ENCODE assay signal across 10 mouse cellular contexts in the genomic region with DNA sequence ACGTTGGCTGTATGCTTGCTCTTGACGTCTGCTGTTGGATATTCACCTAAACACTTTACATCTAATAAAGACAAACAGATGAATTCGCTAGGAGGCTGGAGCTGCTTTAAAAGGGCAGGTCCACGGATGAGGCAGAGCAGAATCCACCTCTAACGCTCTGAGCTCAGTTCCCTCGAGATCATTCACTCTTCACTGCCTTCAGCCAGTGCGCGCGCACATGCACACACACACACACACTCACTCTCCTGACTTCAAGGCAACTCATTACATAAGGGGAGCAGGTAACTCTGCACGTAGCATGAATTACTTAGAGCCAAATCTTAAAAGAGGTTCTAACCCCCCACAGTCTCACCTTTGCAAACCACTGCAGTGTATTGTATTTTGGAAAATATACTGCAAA. TPM values are rescaled to one million over a fixed set of nuclear protein-coding genes. Genes with fewer than 3 reads are reported as not detected.
A peak's percentile ranks its signal among the peaks of the same experiment; 100 is the strongest.
DNase-seq lines count a peak whose midpoint lies in the region; ATAC-seq lines count a peak whose summit lies in the region.
"Had no signal": no experiment of that assay in that cellular context is flagged by ENCODE, and none has a peak within 500 bp of the region (broad histone marks: within the 10 kb centered on the region; RNA-seq: fewer than 3 reads in every experiment).

No protein-coding gene starts in this region.

- peak overlapping the region; percentile 98 for H3K4me3 ChIP-seq in hindbrain, embryonic 16.5 days (ENCODE audit: low read length)
- H3K4me3 ChIP-seq in heart, embryonic 10.5 days = no peak overlapping the region
- H3K4me3 ChIP-seq: limb, embryonic 15.5 days had no signal

- peak; percentile 43 for DNase-seq in left cerebral cortex, adult 11 months (ENCODE audit: low spot score)
- DNase-seq in left cerebral cortex, adult 8-10 months (ENCODE audit: low spot score in 2 of 2) = no peak
- peak; percentile 37 for DNase-seq in cerebellum, adult 11-12 months
- DNase-seq in right cerebral cortex, adult 2 months (ENCODE audit: low spot score in 2 of 2) = peak; percentile 47 to 54
- no peak for DNase-seq in kidney, postnatal 36 days
- DNase-seq in embryo, embryonic 10.5 days (ENCODE audit: low spot score) = no peak
- DNase-seq in heart, embryonic 10.5 days (ENCODE audit: low spot score) = no peak
- DNase-seq: gastrocnemius, postnatal 10 days had no signal

- no peak for ATAC-seq in hindbrain, embryonic 16.5 days

- H3K9me3 ChIP-seq in hindbrain, embryonic 16.5 days (ENCODE audit: control insufficient read depth, low read length) = no peaks in the 10 kb centered on the region
- no peaks in the 10 kb centered on the region for H3K9me3 ChIP-seq in heart, embryonic 10.5 days
- H3K9me3 ChIP-seq: limb, embryonic 15.5 days had no signal

- H3K4me2 ChIP-seq in hindbrain, embryonic 16.5 days (ENCODE audit: low read length) = peak overlapping the region; percentile 86
- H3K4me2 ChIP-seq: limb, embryonic 15.5 days had no signal

- H3K4me1 ChIP-seq in hindbrain, embryonic 16.5 days (ENCODE audit: control insufficient read depth, insufficient read depth, low read depth, low read length) = peaks cover 23% of the 10 kb centered on the region
- H3K4me1 ChIP-seq in heart, embryonic 10.5 days = peaks cover 8% of the 10 kb centered on the region

- no peaks in the 10 kb centered on the region for H3K27me3 ChIP-seq in hindbrain, embryonic 16.5 days (replicated peaks; ENCODE audit: control insufficient read depth, insufficient read depth, low read length)
- H3K27me3 ChIP-seq in heart, embryonic 10.5 days (ENCODE audit: insufficient read depth, poor library complexity, severe bottlenecking) = no peaks in the 10 kb centered on the region

- no peak overlapping the region for H3K27ac ChIP-seq in hindbrain, embryonic 16.5 days (ENCODE audit: low read depth, low read length)
- H3K27ac ChIP-seq in heart, embryonic 10.5 days = no peak overlapping the region
- H3K27ac ChIP-seq: limb, embryonic 15.5 days had no signal

- peak overlapping the region; percentile 53 for H3K9ac ChIP-seq in hindbrain, embryonic 16.5 days (ENCODE audit: low read depth, low read length)
- H3K9ac ChIP-seq: limb, embryonic 15.5 days had no signal

- 47% methylated on average over 10 of the region's 10 CpGs for WGBS in hindbrain, embryonic 16.5 days
- 53% methylated on average over 10 of the region's 10 CpGs for WGBS in heart, embryonic 10.5 days

- peaks cover 6% of the 10 kb centered on the region; the same call in 1 of the 2 replicates for H3K36me3 ChIP-seq in hindbrain, embryonic 16.5 days (ENCODE audit: control insufficient read depth, insufficient read depth, low read length)
- H3K36me3 ChIP-seq in heart, embryonic 10.5 days = 0 out of 2 replicates have a peak, but pooled peaks cover 2% of the 10 kb centered on the region

RNA-seq across cellular contexts. Expression of a gene that starts 1.4 kb away (rescaled TPM):
- 100 to 1,000 TPM; 194 to 219 (median 202) TPM for total RNA-seq in left cerebral cortex, adult 8-10 months (2022)
- polyA plus RNA-seq in hindbrain, embryonic 16.5 days (2015; fragmentation: Nextera tagmentation; extraction: Ambion mirVana) = 18.2 and 20.1 TPM in 2 replicates
- 0.45 and 0.62 TPM in 2 replicates for polyA plus RNA-seq in heart, embryonic 10.5 days (2016; fragmentation: Nextera tagmentation; extraction: Ambion mirVana)

RNA-seq across cellular contexts. Expression of a gene that starts 1.7 kb away (rescaled TPM):
- 10 to 100 TPM; 20.7 to 25.0 (median 23.7) TPM for total RNA-seq in left cerebral cortex, adult 8-10 months (2022)
- polyA plus RNA-seq in hindbrain, embryonic 16.5 days (2015; fragmentation: Nextera tagmentation; extraction: Ambion mirVana) = 21.5 and 23.9 TPM in 2 replicates
- 23.6 and 24.2 TPM in 2 replicates for polyA plus RNA-seq in heart, embryonic 10.5 days (2016; fragmentation: Nextera tagmentation; extraction: Ambion mirVana)

RNA-seq across cellular contexts. Expression of a gene that starts 24.8 kb away (rescaled TPM):
- 10 to 100 TPM; 27.2 to 29.6 (median 28.3) TPM for total RNA-seq in left cerebral cortex, adult 8-10 months (2022)
- 53.8 and 54.5 TPM in 2 replicates for polyA plus RNA-seq in hindbrain, embryonic 16.5 days (2015; fragmentation: Nextera tagmentation; extraction: Ambion mirVana)
- polyA plus RNA-seq in heart, embryonic 10.5 days (2016; fragmentation: Nextera tagmentation; extraction: Ambion mirVana) = 37.3 and 53.8 TPM in 2 replicates

RNA-seq across cellular contexts. Expression of a gene that starts 30.2 kb away (rescaled TPM):
- total RNA-seq in left cerebral cortex, adult 8-10 months (2022) = 10 to 100 TPM; 45.7 to 65.9 (median 51.7) TPM
- 67.1 and 70.9 TPM in 2 replicates for polyA plus RNA-seq in hindbrain, embryonic 16.5 days (2015; fragmentation: Nextera tagmentation; extraction: Ambion mirVana)
- polyA plus RNA-seq in heart, embryonic 10.5 days (2016; fragmentation: Nextera tagmentation; extraction: Ambion mirVana) = 68.4 and 77.7 TPM in 2 replicates

Comparison
In these comparisons a context has a peak if more than half of its experiments do, and no peak if none do; other contexts are left out.
1. DNase-seq: peak in left cerebral cortex, adult 11 months (single experiment), cerebellum, adult 11-12 months (single experiment) and right cerebral cortex, adult 2 months (2 of 2); none in left cerebral cortex, adult 8-10 months (0 of 2), kidney, postnatal 36 days (0 of 2), embryo, embryonic 10.5 days (single experiment) and heart, embryonic 10.5 days (single experiment).
2. RNA of a gene that starts 1.4 kb away (polyA plus RNA-seq): 18.2 to 20.1 TPM in hindbrain, embryonic 16.5 days; 0.45 to 0.62 TPM in heart, embryonic 10.5 days; every median in the first group is over 10 times any median in the second.